Mouse (Mus musculus) heart, embryonic 13.5 days (tissue): ENCODE measurements at regions not wholly inside any gene's neighbourhood (a gene's known extent, or its start where the extent isn't known, plus 50 kb on each side); places are given as distances from the start of the nearest gene placed in this dataset.

Experiments
- ATAC-seq: fragments of 200-750 bp; cut with Nextera tagmentation; 2 replicates; pipeline ENCODE4 v1.8.0; 2017; ENCODE audit warnings: moderate TSS enrichment; ENCODE audit not compliant: insufficient number of reproducible peaks, low FRiP score, low TSS enrichment; ENCODE audit errors: extremely low read depth
- H3K27ac ChIP-seq: fragments of 300-500 bp; sonication (generic); replicated peaks from 2 replicates; pipeline ENCODE4 v1.5.1; 2015; ENCODE audit warnings: moderate library complexity, mild to moderate bottlenecking, inconsistent platforms
- H3K27me3 ChIP-seq: fragments of 300-500 bp; sonication (generic); replicated peaks from 2 replicates; pipeline ENCODE4 v1.6.1; 2015; ENCODE audit warnings: mild to moderate bottlenecking, inconsistent platforms
- H3K36me3 ChIP-seq: fragments of 300-500 bp; sonication (generic); 2 replicates; pipeline ENCODE4 v1.6.1; 2015; ENCODE audit warnings: mild to moderate bottlenecking, inconsistent platforms
- H3K4me1 ChIP-seq: fragments of 300-500 bp; sonication (generic); 2 replicates; pipeline ENCODE4 v1.6.1; 2015; ENCODE audit warnings: inconsistent platforms
- H3K4me2 ChIP-seq: fragments of 300-500 bp; sonication (generic); 2 replicates; pipeline ENCODE4 v1.6.1; 2015; ENCODE audit warnings: inconsistent platforms, mild to moderate bottlenecking, moderate library complexity
- H3K4me3 ChIP-seq: fragments of 300-500 bp; sonication (generic); 2 replicates; pipeline ENCODE4 v1.5.1; 2015; ENCODE audit warnings: moderate library complexity, mild to moderate bottlenecking, inconsistent platforms
- H3K9ac ChIP-seq: fragments of 300-500 bp; sonication (generic); 2 replicates; pipeline ENCODE4 v1.6.1; 2015; ENCODE audit warnings: inconsistent platforms, mild to moderate bottlenecking, moderate library complexity
- H3K9me3 ChIP-seq: fragments of 300-500 bp; sonication (generic); 2 replicates; pipeline ENCODE4 v1.6.1; 2016; ENCODE audit warnings: inconsistent platforms
- WGBS: fragments of 180-500 bp; shearing (Covaris S2); methylation state at CpG from one replicate; pipeline ENCODE4 v1.1.7; 2015; ENCODE audit warnings: mixed read lengths; 5-methylcytosine and 5-hydroxymethylcytosine counted together

GRCm38 (mm10) chr7:68428946-68429345 lies 155.3 kb downstream of the Fam169b start:
- Histone ChIP-seq H3K4me2 (no peak overlapping the region), H3K27me3 (no peaks in the 10 kb centered on the region), H3K4me1 (no peaks in the 10 kb centered on the region), H3K36me3 (no peaks in the 10 kb centered on the region), H3K27ac (no peak overlapping the region), H3K9me3 (no peaks in the 10 kb centered on the region), H3K4me3 (no peak overlapping the region), H3K9ac (no peak overlapping the region)
- ATAC-seq = no peak
- WGBS = 51% methylated on average over 4 of the region's 4 CpGs

DNA sequence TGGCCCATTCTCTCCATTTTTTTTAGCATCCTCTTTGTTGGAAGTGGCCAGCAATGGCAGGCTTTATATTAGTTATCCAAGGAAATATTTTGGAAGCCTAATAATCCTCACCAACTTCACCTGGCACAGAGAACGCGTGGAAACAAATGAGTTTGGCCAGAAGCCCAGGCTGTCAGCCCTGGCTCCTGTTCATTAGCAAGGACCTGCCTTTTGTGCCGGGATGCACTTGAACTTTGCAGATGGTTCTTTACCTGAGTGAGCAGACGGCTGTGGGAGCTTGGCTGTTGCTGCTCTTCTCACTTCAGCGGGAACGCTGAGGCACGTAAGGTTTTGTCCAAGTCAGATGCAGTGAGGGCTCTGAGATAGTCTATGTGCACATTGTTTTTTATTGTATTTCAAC lies 142.3 kb downstream of the Fam169b start:
- no peak overlapping the region for H3K9ac ChIP-seq
- no peaks in the 10 kb centered on the region for H3K27me3 ChIP-seq
- H3K4me2 ChIP-seq = no peak overlapping the region
- WGBS = 53% methylated on average over 7 of the region's 7 CpGs
- H3K9me3 ChIP-seq = no peaks in the 10 kb centered on the region
- H3K4me3 ChIP-seq = no peak overlapping the region
- H3K36me3 ChIP-seq = no peaks in the 10 kb centered on the region
- ATAC-seq = no peak
- H3K27ac ChIP-seq = no peak overlapping the region
- peaks cover 14% of the 10 kb centered on the region for H3K4me1 ChIP-seq

DNA sequence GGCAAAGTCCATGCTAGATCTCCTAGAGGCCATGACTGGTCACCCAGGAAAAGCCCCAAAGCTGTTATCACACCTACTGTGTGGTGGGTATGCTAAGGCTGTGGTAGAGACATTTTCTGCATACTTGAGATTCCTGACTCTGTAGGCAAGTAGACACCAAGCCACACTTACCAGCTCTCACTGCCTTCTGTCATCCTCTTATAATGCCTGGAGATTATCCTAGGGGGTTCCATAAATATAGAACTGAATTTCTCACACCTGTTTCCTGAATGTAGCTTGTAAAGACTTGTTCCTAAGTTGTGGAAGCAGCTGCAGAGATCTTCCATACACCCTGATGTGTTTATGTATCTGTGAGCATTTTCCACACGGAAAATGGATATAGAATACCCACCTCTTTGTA lies 139.1 kb downstream of the Fam169b start:
- WGBS = 27% methylated on average over 1 of the region's 1 CpGs

More for the DNA sequence above, 139.1 kb downstream of the Fam169b start:
- Histone ChIP-seq H3K4me2 (no peak overlapping the region), H3K27me3 (0 out of 2 replicates have a peak, but pooled peaks cover 4% of the 10 kb centered on the region), H3K9me3 (no peaks in the 10 kb centered on the region), H3K4me3 (no peak overlapping the region), H3K4me1 (peaks cover 14% of the 10 kb centered on the region), H3K36me3 (no peaks in the 10 kb centered on the region), H3K9ac (no peak overlapping the region), H3K27ac (no peak overlapping the region)
- no peak for ATAC-seq
